Mouse (Mus musculus) forebrain, embryonic 13.5 days (tissue): ENCODE measurements around the gene Mrpl14. TPM values are rescaled to one million over a fixed set of nuclear protein-coding genes. Genes with fewer than 3 reads are reported as not detected.

ENCODE experiments used
- ATAC-seq: fragments of 200-750 bp; cut with Nextera tagmentation; 2 replicates; pipeline ENCODE4 v1.8.0; 2017
- H3K27ac ChIP-seq: fragments of 300-500 bp; sonication (generic); 2 replicates; pipeline ENCODE4 v1.5.1; 2015; ENCODE audit warnings: inconsistent platforms, mild to moderate bottlenecking, moderate library complexity
- H3K27me3 ChIP-seq: fragments of 300-500 bp; sonication (generic); 2 replicates; pipeline ENCODE4 v1.6.1; 2015; ENCODE audit warnings: mild to moderate bottlenecking, inconsistent platforms
- H3K36me3 ChIP-seq: fragments of 300-500 bp; sonication (generic); 2 replicates; pipeline ENCODE4 v1.6.1; 2015; ENCODE audit warnings: mild to moderate bottlenecking, inconsistent platforms; ENCODE audit not compliant: poor library complexity, severe bottlenecking
- H3K4me1 ChIP-seq: fragments of 300-500 bp; sonication (generic); 2 replicates; pipeline ENCODE4 v1.6.1; 2015; ENCODE audit warnings: inconsistent platforms
- H3K4me2 ChIP-seq: fragments of 300-500 bp; sonication (generic); 2 replicates; pipeline ENCODE4 v1.6.1; 2015; ENCODE audit warnings: inconsistent platforms, mild to moderate bottlenecking, moderate library complexity
- H3K4me3 ChIP-seq: fragments of 300-500 bp; sonication (generic); 2 replicates; pipeline ENCODE4 v1.5.1; 2015; ENCODE audit warnings: mild to moderate bottlenecking, inconsistent platforms
- H3K9ac ChIP-seq: fragments of 300-500 bp; sonication (generic); 2 replicates; pipeline ENCODE4 v1.6.1; 2015; ENCODE audit warnings: mild to moderate bottlenecking, inconsistent platforms
- H3K9me3 ChIP-seq: fragments of 300-500 bp; sonication (generic); replicated peaks from 2 replicates; pipeline ENCODE4 v1.6.1; 2016; ENCODE audit warnings: inconsistent platforms
- WGBS: fragments of 180-500 bp; shearing (Covaris S2); methylation state at CpG from one replicate; pipeline ENCODE4 v1.1.7; 2015; 5-methylcytosine and 5-hydroxymethylcytosine counted together
- polyA plus RNA-seq: library from polyadenylated mRNA; unstranded; fragments of >200 nt; fragmentation: Nextera tagmentation; extraction: Ambion mirVana; gene quantifications from 2 replicates; pipeline ENCODE4 v1.2.1, GENCODE M21; 2015

Mrpl14 gene
- polyA plus RNA-seq, 1 experiment from 2014 or later = 125 TPM

GRCm38 (mm10) chr17:45745629-45746028, 59.5 kb downstream of the Mrpl14 start:
- Histone ChIP-seq H3K9ac (no peak overlapping the region), H3K4me2 (no peak overlapping the region), H3K4me3 (no peak overlapping the region), H3K36me3 (no peaks in the 10 kb centered on the region), H3K27ac (no peak overlapping the region), H3K4me1 (no peaks in the 10 kb centered on the region), H3K27me3 (no peaks in the 10 kb centered on the region), H3K9me3 (no peaks in the 10 kb centered on the region)
- 89% methylated on average over 2 of the region's 2 CpGs for WGBS
- no peak for ATAC-seq

- H3K27ac ChIP-seq = no peak overlapping the region
- H3K4me2 ChIP-seq = no peak overlapping the region
- no peak for ATAC-seq
- no peaks in the 10 kb centered on the region for H3K36me3 ChIP-seq
- no peaks in the 10 kb centered on the region for H3K4me1 ChIP-seq
- H3K4me3 ChIP-seq = no peak overlapping the region
- no peak overlapping the region for H3K9ac ChIP-seq
- WGBS = 78% methylated on average over 12 of the region's 12 CpGs
- H3K9me3 ChIP-seq = no peaks in the 10 kb centered on the region
- H3K27me3 ChIP-seq = no peaks in the 10 kb centered on the region
These were observed 60.6 kb downstream of the Mrpl14 start for GRCm38 (mm10) chr17:45746755-45747154.

- no peak overlapping the region for H3K9ac ChIP-seq
- H3K9me3 ChIP-seq = no peaks in the 10 kb centered on the region
- no peaks in the 10 kb centered on the region for H3K36me3 ChIP-seq
- H3K4me3 ChIP-seq = no peak overlapping the region
- WGBS = 95% methylated on average over 4 of the region's 4 CpGs
- no peak for ATAC-seq
- H3K27ac ChIP-seq = no peak overlapping the region
- no peaks in the 10 kb centered on the region for H3K27me3 ChIP-seq
- no peak overlapping the region for H3K4me2 ChIP-seq
- no peaks in the 10 kb centered on the region for H3K4me1 ChIP-seq
These were observed 61.2 kb downstream of the Mrpl14 start for GRCm38 (mm10) chr17:45747293-45747692.

Other genes with a start within 250 kb of the Mrpl14 start
- 1.2 and 1.5 TPM in 2 replicates for gene Spats1, start 210.9 kb upstream of the Mrpl14 start, polyA plus RNA-seq
- 16.8 and 19.0 TPM in 2 replicates for gene Aars2, start 179.5 kb upstream of the Mrpl14 start, polyA plus RNA-seq
- gene Tcte1, start 162.9 kb upstream of the Mrpl14 start, polyA plus RNA-seq = 2.1 and 3.1 TPM in 2 replicates
- 23.1 and 26.2 TPM in 2 replicates for gene Tmem151b, start 136.6 kb upstream of the Mrpl14 start, polyA plus RNA-seq
- 5.1 TPM in 2 replicates for gene Nfkbie, start 130.6 kb upstream of the Mrpl14 start, polyA plus RNA-seq
- 89.1 and 107 TPM in 2 replicates for gene Slc35b2, start 122.4 kb upstream of the Mrpl14 start, polyA plus RNA-seq
- 1,763 and 1,849 TPM in 2 replicates for gene Hsp90ab1, start 113.1 kb upstream of the Mrpl14 start, polyA plus RNA-seq
- gene Slc29a1, start 86.7 kb upstream of the Mrpl14 start, polyA plus RNA-seq = 47.2 and 51.9 TPM in 2 replicates
- gene Mymx, start 84.2 kb upstream of the Mrpl14 start, polyA plus RNA-seq = not detected in 2 replicates
- gene Capn11, start 27.0 kb upstream of the Mrpl14 start, polyA plus RNA-seq = 0.30 and 0.72 TPM in 2 replicates
- 91.1 and 92.9 TPM in 2 replicates for gene Tmem63b, start 583 bp downstream of the Mrpl14 start, polyA plus RNA-seq
- 0.48 TPM in 1 of 2 replicates, not detected in the other for gene 1600014C23Rik, start 47.5 kb downstream of the Mrpl14 start, polyA plus RNA-seq